Mouse (Mus musculus) c-Kit-negative CD71-positive TER-119-positive erythroid progenitor cells, embryonic 14.5 days (primary cell): ENCODE results near the gene Txndc5.

Experiments
- DNase-seq: peaks from one replicate; pipeline ENCODE4 v3.0.0-alpha.2; 2013; ENCODE audit warnings: low read depth, low spot score

The Txndc5 gene

DNA sequence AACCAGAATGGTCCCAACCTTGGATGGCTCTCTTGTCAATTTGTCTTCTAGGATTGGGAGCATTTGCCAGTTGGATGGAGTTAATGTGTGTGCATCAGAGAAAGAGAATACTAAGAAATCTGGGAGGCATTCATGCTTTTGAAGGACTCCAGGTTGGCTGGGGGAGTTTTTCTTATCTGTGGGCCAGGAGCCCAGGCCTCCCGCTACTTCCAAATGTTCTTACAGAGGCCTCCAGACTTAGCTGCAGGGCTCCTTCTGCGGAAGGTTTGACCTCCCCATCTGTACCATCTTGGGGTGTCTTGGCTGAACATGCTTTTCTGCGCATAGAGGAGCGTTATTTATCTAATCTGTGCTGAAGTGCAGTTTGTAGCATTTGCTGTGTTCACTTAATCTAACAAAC, 56.0 kb downstream of the Txndc5 start:
- no peak for DNase-seq

DNA sequence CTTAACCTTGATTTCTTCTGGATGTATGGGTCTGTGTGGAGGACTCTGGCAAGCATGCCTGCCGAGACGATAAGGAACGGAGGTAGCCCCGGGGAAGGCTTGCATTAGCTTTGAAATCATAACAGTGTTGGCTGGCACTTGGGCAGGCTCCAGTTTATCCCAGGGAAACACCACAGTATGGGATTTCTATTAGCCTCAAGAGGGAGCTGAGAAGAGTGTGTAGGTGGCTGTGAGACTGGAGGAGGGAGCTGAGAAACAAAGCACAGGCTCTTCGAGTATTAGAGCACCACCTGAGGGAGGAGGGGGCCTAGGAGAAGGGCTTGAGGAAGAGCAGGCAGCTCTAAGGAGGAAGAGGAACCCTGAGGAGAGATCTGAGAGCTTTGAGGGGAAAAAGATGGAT, 57.7 kb downstream of the Txndc5 start:
- DNase-seq, result no peak

DNA sequence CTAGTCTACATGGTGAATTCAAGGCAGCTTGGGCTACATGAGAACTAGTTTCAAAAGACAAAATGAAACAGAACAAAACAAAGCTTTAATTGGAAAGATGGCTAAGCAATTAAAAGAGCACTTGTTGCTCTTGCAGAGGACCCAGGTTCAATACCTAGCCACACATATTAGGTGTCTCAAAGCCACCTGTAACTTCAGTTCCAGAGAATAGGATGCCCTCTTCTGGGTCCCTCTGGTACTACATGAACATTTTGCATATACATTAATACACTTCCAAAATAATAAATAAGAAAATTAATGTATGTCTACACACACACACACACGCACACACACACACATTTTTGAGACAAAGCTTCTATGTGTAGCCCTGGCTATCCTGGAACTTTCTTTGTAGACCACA, 65.2 kb downstream of the Txndc5 start:
- no peak for DNase-seq

DNA sequence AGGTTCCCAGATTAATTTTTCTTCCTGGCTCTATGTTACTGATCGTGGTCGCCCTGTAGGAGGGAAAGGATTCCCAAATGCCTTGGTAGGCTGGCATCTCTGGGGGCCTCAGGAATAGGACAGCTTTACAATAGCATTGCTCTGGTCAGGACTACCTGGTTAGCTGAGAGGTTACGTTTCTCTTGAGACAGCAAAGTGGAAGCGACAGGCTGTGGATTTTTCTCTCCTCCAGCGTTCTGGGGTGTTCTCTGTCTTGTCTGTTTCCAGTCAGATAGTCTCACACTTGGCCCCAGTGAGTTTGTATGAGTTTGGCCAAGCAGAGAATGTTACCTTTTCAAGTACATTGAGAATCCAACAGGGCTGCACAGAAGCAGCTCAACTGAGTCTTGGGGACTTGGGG, 77.2 kb downstream of the Txndc5 start:
- no peak for DNase-seq
